Mouse (Mus musculus) telencephalon, adult 2 months (tissue): ENCODE measurements at regions not wholly inside any gene's neighbourhood (a gene's known extent, or its start where the extent isn't known, plus 50 kb on each side); places are given as distances from the start of the nearest gene placed in this dataset.
A peak's percentile ranks its signal among the peaks of the same experiment; 100 is the strongest.

ENCODE experiments used
- DNase-seq: peaks from one replicate; pipeline ENCODE4 v3.0.0-alpha.2; 2011; ENCODE audit warnings: low read depth, low spot score

- no peak for DNase-seq
These were observed 292.2 kb upstream of the Large1 start for GRCm38 (mm10) chr8:73645582-73645981.

GRCm38 (mm10) chr8:73626798-73627197 is 273.5 kb upstream of the Large1 start:
- DNase-seq = peak; percentile 70

- no peak for DNase-seq
These were observed 265.6 kb upstream of the Large1 start for GRCm38 (mm10) chr8:73618946-73619345.

GRCm38 (mm10) chr8:73614631-73615030 is 261.3 kb upstream of the Large1 start:
- peak; percentile 83 for DNase-seq

- peak; percentile 52 for DNase-seq
These were observed 260.8 kb upstream of the Large1 start for GRCm38 (mm10) chr8:73614106-73614505.

- DNase-seq = peak; percentile 94
These were observed 258.2 kb upstream of the Large1 start for GRCm38 (mm10) chr8:73611583-73611982.

- no peak for DNase-seq
These were observed 217.3 kb upstream of the Large1 start for GRCm38 (mm10) chr8:73570599-73570998.

GRCm38 (mm10) chr8:73569963-73570362 is 216.6 kb upstream of the Large1 start:
- DNase-seq = no peak
